Mouse (Mus musculus): ENCODE measurements around the gene Mtmr3.

- no peak for TF ChIP-seq CTCF (IDR thresholded peaks at IDR 0.05; ENCODE audit: extremely low read depth, insufficient read depth, insufficient read length, insufficient replicate concordance)
- TF ChIP-seq POLR2A (IDR thresholded peaks at IDR 0.05; ENCODE audit: low read depth, low read length), result no peak
Measured at GRCm38 (mm10) chr11:4545976-4546375, 48.7 kb downstream of the Mtmr3 start.
